Mouse (Mus musculus) erythroblast, embryonic 14.5 days (primary cell): ENCODE measurements around the gene Myocd.

Source experiments
- GATA1 ChIP-seq: IDR thresholded peaks from 2 replicates; pipeline ENCODE4 v1.6.1; 2012; ENCODE audit warnings: low read length, inconsistent platforms, mixed read lengths
- TAL1 ChIP-seq: IDR thresholded peaks from 3 replicates; pipeline ENCODE4 v1.6.1; 2012; ENCODE audit warnings: low read length, inconsistent platforms, mixed read lengths

DNA sequence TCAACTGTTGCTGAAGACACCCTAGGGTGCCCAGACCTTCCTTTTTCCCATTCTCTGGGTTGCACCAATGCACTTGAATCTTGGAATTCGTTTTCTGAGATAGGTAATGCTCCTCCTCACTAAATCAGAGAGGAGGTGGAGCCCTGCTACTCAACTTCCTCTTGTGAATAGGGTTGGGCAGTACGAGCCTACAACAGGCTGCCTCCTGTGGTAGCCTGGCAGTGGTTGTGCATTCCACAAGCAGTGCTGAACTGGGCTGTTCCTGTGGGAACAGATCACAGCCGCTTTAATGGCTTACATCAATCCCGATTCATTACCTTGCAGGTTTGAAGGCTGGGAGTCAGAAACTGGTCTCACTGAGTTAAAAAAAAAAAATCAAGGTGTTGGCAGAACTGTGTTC, 1.2 kb upstream of the Myocd start:
- no peak for TF ChIP-seq TAL1
- no peak for TF ChIP-seq GATA1
